Comparison of ENCODE assay signal across 18 mouse cellular contexts in the genomic region with DNA sequence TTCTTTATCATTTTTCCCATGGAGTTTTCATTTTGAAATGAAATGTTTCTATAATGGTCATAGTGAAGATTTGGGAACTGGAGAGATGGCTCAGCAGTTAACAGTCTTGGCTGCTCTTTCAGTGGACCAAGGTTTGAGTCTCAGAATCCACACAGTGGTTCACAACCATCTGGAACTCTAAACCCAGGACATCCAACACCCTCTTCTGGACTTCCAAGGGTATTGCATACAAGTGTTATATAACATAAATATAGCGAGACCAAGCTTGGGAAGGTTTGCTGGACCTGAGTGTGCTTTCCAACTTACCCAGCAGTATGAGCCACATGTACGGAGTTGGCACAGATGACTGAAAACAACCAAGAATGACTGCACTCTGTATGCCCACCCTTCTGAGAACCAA. TPM values are rescaled to one million over a fixed set of nuclear protein-coding genes. Genes with fewer than 3 reads are reported as not detected.
A peak's percentile ranks its signal among the peaks of the same experiment; 100 is the strongest.
DNase-seq lines count a peak whose midpoint lies in the region; ATAC-seq and TF ChIP-seq lines count a peak whose summit lies in the region.
"Had no signal": no experiment of that assay in that cellular context is flagged by ENCODE, and none has a peak within 500 bp of the region (broad histone marks: within the 10 kb centered on the region; RNA-seq: fewer than 3 reads in every experiment).

No protein-coding gene starts in this region.

- no peak for TF ChIP-seq POLR2A in kidney, adult 2 months (IDR thresholded peaks at IDR 0.05; ENCODE audit: low read depth, low read length)
- TF ChIP-seq POLR2A in lung, adult 2 months (IDR thresholded peaks at IDR 0.05; ENCODE audit: borderline replicate concordance, extremely low read depth, low read depth, low read length) = no peak

- no peaks in the 10 kb centered on the region for H3K36me3 ChIP-seq in kidney, adult 2 months (ENCODE audit: control insufficient read depth, insufficient read depth, low read length)
- H3K36me3 ChIP-seq in kidney, embryonic 14.5 days (ENCODE audit: control insufficient read depth, insufficient read depth, low read length) = no peaks in the 10 kb centered on the region
- no peaks in the 10 kb centered on the region for H3K36me3 ChIP-seq in lung, postnatal 0 days (ENCODE audit: insufficient read depth, low read length)
- H3K36me3 ChIP-seq: heart, embryonic 12.5 days; neural tube, embryonic 15.5 days; stomach, embryonic 15.5 days had no signal

- no peak overlapping the region for H3K4me3 ChIP-seq in kidney, adult 2 months (ENCODE audit: insufficient read depth, low read depth, low read length)
- H3K4me3 ChIP-seq in kidney, embryonic 14.5 days (ENCODE audit: low read length) = no peak overlapping the region
- H3K4me3 ChIP-seq in lung, postnatal 0 days (ENCODE audit: low read depth, low read length) = no peak overlapping the region
- no peak overlapping the region for H3K4me3 ChIP-seq in lung, adult 2 months (replicated peaks; ENCODE audit: extremely low read depth, low read depth, low read length)
- H3K4me3 ChIP-seq: erythroblast, embryonic 14.5 days; heart, embryonic 12.5 days; neural tube, embryonic 15.5 days; stomach, embryonic 15.5 days had no signal

- peak; percentile 19; the same call in 1 of the 2 replicates for TF ChIP-seq CTCF in kidney, adult 2 months (conservative IDR thresholded peaks at IDR 0.05; ENCODE audit: insufficient read depth, insufficient read length, low read depth, low read length)
- peak; percentile 47 for TF ChIP-seq CTCF in lung, postnatal 0 days (IDR thresholded peaks at IDR 0.05)
- TF ChIP-seq CTCF in lung, adult 2 months (IDR thresholded peaks at IDR 0.05; ENCODE audit: insufficient read depth, low read length) = no peak

- H3K9me3 ChIP-seq in kidney, embryonic 14.5 days (ENCODE audit: control insufficient read depth, low read length) = no peaks in the 10 kb centered on the region
- no peaks in the 10 kb centered on the region for H3K9me3 ChIP-seq in lung, postnatal 0 days (ENCODE audit: low read length)
- H3K9me3 ChIP-seq: heart, embryonic 12.5 days; neural tube, embryonic 15.5 days; stomach, embryonic 15.5 days had no signal

- TF ChIP-seq EP300 in lung, postnatal 0 days (IDR thresholded peaks at IDR 0.05) = no peak

- H3K27me3 ChIP-seq in kidney, adult 2 months (replicated peaks; ENCODE audit: control insufficient read depth, insufficient read depth, low read length) = no peaks in the 10 kb centered on the region
- H3K27me3 ChIP-seq in kidney, embryonic 14.5 days (ENCODE audit: control insufficient read depth, insufficient read depth, low read length) = no peaks in the 10 kb centered on the region
- no peaks in the 10 kb centered on the region for H3K27me3 ChIP-seq in lung, postnatal 0 days (replicated peaks; ENCODE audit: insufficient read depth, low read length)
- H3K27me3 ChIP-seq: heart, embryonic 12.5 days; neural tube, embryonic 15.5 days; stomach, embryonic 15.5 days had no signal

- DNase-seq in kidney, adult 2 months = peak; percentile 47
- no peak for DNase-seq in lung, postnatal 0 days (ENCODE audit: low spot score)
- DNase-seq in lung, adult 2 months = no peak
- DNase-seq in naive thymus-derived CD4-positive, alpha-beta T cell, adult 2 months (ENCODE audit: low read depth) = peak; percentile 16
- no peak for DNase-seq in layer of hippocampus, adult 8-10 months (ENCODE audit: low spot score in 2 of 2)
- DNase-seq: cerebellum, postnatal 10 days; forebrain, postnatal 0 days; gastrocnemius, postnatal 14 days; lung, postnatal 10 days; thymus, postnatal 14 days had no signal

- WGBS in kidney, adult 2 months = 68% methylated on average over 2 of the region's 2 CpGs
- WGBS in kidney, embryonic 14.5 days = 94% methylated on average over 2 of the region's 2 CpGs
- 91% methylated on average over 2 of the region's 2 CpGs for WGBS in lung, postnatal 0 days
- WGBS in lung, adult 2 months = 91% methylated on average over 2 of the region's 2 CpGs

- H3K4me1 ChIP-seq in kidney, adult 2 months (ENCODE audit: control insufficient read depth, insufficient read depth, low read length) = peaks cover 12% of the 10 kb centered on the region; the same call in 1 of the 2 replicates
- H3K4me1 ChIP-seq in kidney, embryonic 14.5 days (ENCODE audit: control insufficient read depth, insufficient read depth, low read length) = no peaks in the 10 kb centered on the region
- 0 out of 2 replicates have a peak, but pooled peaks cover 3% of the 10 kb centered on the region for H3K4me1 ChIP-seq in lung, postnatal 0 days (ENCODE audit: insufficient read depth, low read depth, low read length)
- no peaks in the 10 kb centered on the region for H3K4me1 ChIP-seq in lung, adult 2 months (ENCODE audit: control insufficient read depth, insufficient read depth, low read length)
- H3K4me1 ChIP-seq: neural tube, embryonic 15.5 days; stomach, embryonic 15.5 days had no signal

- H3K9ac ChIP-seq in kidney, embryonic 14.5 days (ENCODE audit: low read depth, low read length) = no peak overlapping the region
- H3K9ac ChIP-seq in lung, postnatal 0 days (replicated peaks; ENCODE audit: low read depth) = no peak overlapping the region
- H3K9ac ChIP-seq: forebrain, postnatal 0 days; heart, embryonic 12.5 days; neural tube, embryonic 15.5 days; stomach, embryonic 15.5 days had no signal

- no peak overlapping the region for H3K4me2 ChIP-seq in kidney, embryonic 14.5 days (replicated peaks; ENCODE audit: low read depth, low read length)
- H3K4me2 ChIP-seq in lung, postnatal 0 days (replicated peaks; ENCODE audit: low read depth, low read length) = no peak overlapping the region
- H3K4me2 ChIP-seq: neural tube, embryonic 15.5 days; stomach, embryonic 15.5 days had no signal

- H3K27ac ChIP-seq in kidney, adult 2 months (ENCODE audit: insufficient read depth, low read depth, low read length) = peak overlapping the region; percentile 41; the same call in 1 of the 2 replicates
- no peak overlapping the region for H3K27ac ChIP-seq in kidney, embryonic 14.5 days (ENCODE audit: low read depth, low read length)
- H3K27ac ChIP-seq in lung, postnatal 0 days (ENCODE audit: low read length) = no peak overlapping the region
- H3K27ac ChIP-seq: neural tube, embryonic 15.5 days had no signal

- ATAC-seq in kidney, embryonic 14.5 days (ENCODE audit: low FRiP score, low TSS enrichment) = no peak
- no peak for ATAC-seq in lung, postnatal 0 days
- ATAC-seq in common myeloid progenitor, adult 5-6 weeks (replicated peaks; ENCODE audit: low read depth, poor library complexity, severe bottlenecking) = peak; percentile 80
- ATAC-seq in cerebellum, adult (ENCODE audit: insufficient number of reproducible peaks, low FRiP score, low TSS enrichment) = no peak
- ATAC-seq: CD4-positive, CD25-positive, alpha-beta regulatory T cell, adult 4 months; forebrain, postnatal 0 days had no signal

RNA-seq across cellular contexts. Expression of gene Arhgap10, which starts 7.2 kb away (rescaled TPM):
- polyA plus RNA-seq in kidney, adult 2 months (2012; rRNA removed) = 26.9 and 28.0 TPM in 2 replicates
- polyA plus RNA-seq in kidney, embryonic 14.5 days (2014; fragmentation: Nextera tagmentation; extraction: Ambion mirVana) = 21.8 and 29.4 TPM in 2 replicates
- polyA plus RNA-seq in lung, postnatal 0 days (2015; fragmentation: Nextera tagmentation; extraction: Ambion mirVana) = 14.9 and 15.9 TPM in 2 replicates
- polyA plus RNA-seq in lung, adult 2 months (2012; rRNA removed) = 9.8 and 11.2 TPM in 2 replicates
- total RNA-seq in common myeloid progenitor, adult 5-6 weeks (2017) = 22.4 and 30.7 TPM in 2 replicates
- total RNA-seq in layer of hippocampus, adult 8-10 months (2022) = 10 to 100 TPM in 3 of 4 experiments, 1 to 10 TPM in 1; 9.6 to 10.8 (median 10.2) TPM

RNA-seq across cellular contexts. Expression of gene Prmt9, which starts 24.3 kb away (rescaled TPM):
- 8.0 and 8.2 TPM in 2 replicates for polyA plus RNA-seq in kidney, adult 2 months (2012; rRNA removed)
- polyA plus RNA-seq in kidney, embryonic 14.5 days (2014; fragmentation: Nextera tagmentation; extraction: Ambion mirVana) = 16.7 and 21.4 TPM in 2 replicates
- 10.8 and 11.6 TPM in 2 replicates for polyA plus RNA-seq in lung, postnatal 0 days (2015; fragmentation: Nextera tagmentation; extraction: Ambion mirVana)
- 7.2 and 7.7 TPM in 2 replicates for polyA plus RNA-seq in lung, adult 2 months (2012; rRNA removed)
- 21.9 and 23.2 TPM in 2 replicates for total RNA-seq in common myeloid progenitor, adult 5-6 weeks (2017)
- total RNA-seq in layer of hippocampus, adult 8-10 months (2022) = 10 to 100 TPM; 19.8 to 21.5 (median 20.9) TPM

Comparison
In these comparisons a context has a peak if more than half of its experiments do, and no peak if none do; other contexts are left out.
1. DNase-seq: peak in kidney, adult 2 months (single experiment) and naive thymus-derived CD4-positive, alpha-beta T cell, adult 2 months (single experiment); none in lung, postnatal 0 days (single experiment), lung, adult 2 months (single experiment) and layer of hippocampus, adult 8-10 months (0 of 2).